Mouse (Mus musculus) cerebellum, postnatal 4 days (tissue): ENCODE measurements around the gene Pkn3.
"Not testable (repeated sequence)": the region's sequence is repeated elsewhere in the genome, so short reads cannot be mapped to it uniquely, and the experiment has no call there.

Source experiments
- DNase-seq, 2 experiments: peaks; one replicate each; pipeline ENCODE4 v3.0.0; 2022; ENCODE audit warnings: low spot score in 2 of 2, mixed read lengths in 1 of 2

Pkn3 gene

GRCm38 (mm10) chr2:30140021-30140420 lies 62.5 kb downstream of the Pkn3 start:
- DNase-seq: not testable (repeated sequence)
